Mouse (Mus musculus) liver, embryonic 13.5 days (tissue): Measurements from ENCODE around the gene Myadml2. TPM values are rescaled to one million over a fixed set of nuclear protein-coding genes. Genes with fewer than 3 reads are reported as not detected.
A peak's percentile ranks its signal among the peaks of the same experiment; 100 is the strongest.

Experiments
- ATAC-seq: fragments of 200-750 bp; cut with Nextera tagmentation; 2 replicates; pipeline ENCODE4 v1.8.0; 2017; ENCODE audit warnings: low read depth, mild to moderate bottlenecking, moderate number of reproducible peaks, moderate library complexity
- DNase-seq: peaks from one replicate; pipeline ENCODE4 v3.0.0; 2022
- H3K27ac ChIP-seq: fragments of 300-500 bp; sonication (generic); 2 replicates; pipeline ENCODE4 v1.5.1; 2015; ENCODE audit warnings: moderate library complexity, mild to moderate bottlenecking, inconsistent platforms
- H3K27me3 ChIP-seq: fragments of 300-500 bp; sonication (generic); 2 replicates; pipeline ENCODE4 v1.6.1; 2015; ENCODE audit warnings: mild to moderate bottlenecking, inconsistent platforms
- H3K36me3 ChIP-seq: fragments of 300-500 bp; sonication (generic); 2 replicates; pipeline ENCODE4 v1.6.1; 2015; ENCODE audit warnings: mild to moderate bottlenecking, inconsistent platforms
- H3K4me1 ChIP-seq: fragments of 300-500 bp; sonication (generic); replicated peaks from 2 replicates; pipeline ENCODE4 v1.6.1; 2015; ENCODE audit warnings: inconsistent platforms
- H3K4me2 ChIP-seq: fragments of 300-500 bp; sonication (generic); 2 replicates; pipeline ENCODE4 v1.6.1; 2015; ENCODE audit warnings: inconsistent platforms, mild to moderate bottlenecking, moderate library complexity
- H3K4me3 ChIP-seq: fragments of 300-500 bp; sonication (generic); replicated peaks from 2 replicates; pipeline ENCODE4 v1.5.1; 2015; ENCODE audit warnings: mild to moderate bottlenecking, inconsistent platforms
- H3K9ac ChIP-seq: fragments of 300-500 bp; sonication (generic); 2 replicates; pipeline ENCODE4 v1.6.1; 2015; ENCODE audit warnings: mild to moderate bottlenecking, inconsistent platforms
- H3K9me3 ChIP-seq: fragments of 300-500 bp; sonication (generic); replicated peaks from 2 replicates; pipeline ENCODE4 v1.6.1; 2016; ENCODE audit warnings: inconsistent platforms
- WGBS: fragments of 180-500 bp; shearing (Covaris S2); methylation state at CpG from one replicate; pipeline ENCODE4 v1.1.7; 2015; ENCODE audit not compliant: insufficient replicate concordance; 5-methylcytosine and 5-hydroxymethylcytosine counted together
- polyA plus RNA-seq: library from polyadenylated mRNA; unstranded; fragments of >200 nt; fragmentation: Nextera tagmentation; extraction: Ambion mirVana; gene quantifications from 2 replicates; pipeline ENCODE4 v1.2.1, GENCODE M21; 2015

Gene Myadml2
- 0.23 TPM in 1 of 2 replicates, not detected in the other for polyA plus RNA-seq

GRCm38 (mm10) chr11:120648001-120648476 is at the start of gene Myadml2:
Gene Myadml2, minus strand, starts transcription at chr11:120648158.
- Histone ChIP-seq H3K27ac (no peak within 1 kb of the TSS), H3K9me3 (no peaks in the 10 kb centered on the region), H3K27me3 (peaks cover 30% of the 10 kb centered on the region), H3K4me2 (peak within 1 kb of the TSS; percentile 64), H3K9ac (peak within 1 kb of the TSS; percentile 43), H3K4me1 (peaks cover 24% of the 10 kb centered on the region), H3K4me3 (peak within 1 kb of the TSS; percentile 38), H3K36me3 (no peaks in the 10 kb centered on the region)
- WGBS, result 7% methylated on average over 13 of the region's 13 CpGs
- no peak for DNase-seq
- ATAC-seq, result no peak

GRCm38 (mm10) chr11:120697741-120698140 is 49.8 kb upstream of the Myadml2 start:
- no peaks in the 10 kb centered on the region for H3K27me3 ChIP-seq
- no peak overlapping the region for H3K27ac ChIP-seq
- 82% methylated on average over 10 of the region's 10 CpGs for WGBS
- DNase-seq (no peak), ATAC-seq (no peak)
- peaks cover 42% of the 10 kb centered on the region for H3K36me3 ChIP-seq
- no peak overlapping the region for H3K9ac ChIP-seq
- H3K4me3 ChIP-seq, result no peak overlapping the region
- H3K4me2 ChIP-seq, result no peak overlapping the region
- H3K9me3 ChIP-seq, result 0 out of 2 replicates have a peak, but pooled peaks cover 4% of the 10 kb centered on the region
- H3K4me1 ChIP-seq, result 0 out of 2 replicates have a peak, but pooled peaks cover 10% of the 10 kb centered on the region

- H3K36me3 ChIP-seq, result peaks cover 33% of the 10 kb centered on the region
- 79% methylated on average over 6 of the region's 6 CpGs for WGBS
- no peak for ATAC-seq
- H3K4me3 ChIP-seq, result no peak overlapping the region
- H3K4me1 ChIP-seq, result 0 out of 2 replicates have a peak, but pooled peaks cover 11% of the 10 kb centered on the region
- H3K9ac ChIP-seq, result no peak overlapping the region
- no peak overlapping the region for H3K4me2 ChIP-seq
- no peak for DNase-seq
- H3K27ac ChIP-seq, result no peak overlapping the region
- H3K27me3 ChIP-seq, result no peaks in the 10 kb centered on the region
- 0 out of 2 replicates have a peak, but pooled peaks cover 4% of the 10 kb centered on the region for H3K9me3 ChIP-seq
Measured at GRCm38 (mm10) chr11:120696568-120696967, 48.6 kb upstream of the Myadml2 start.

GRCm38 (mm10) chr11:120695641-120696040 is 47.7 kb upstream of the Myadml2 start:
- H3K9me3 ChIP-seq, result 0 out of 2 replicates have a peak, but pooled peaks cover 4% of the 10 kb centered on the region
- no peak overlapping the region for H3K9ac ChIP-seq
- no peaks in the 10 kb centered on the region for H3K27me3 ChIP-seq
- DNase-seq (no peak), ATAC-seq (no peak)
- 0 out of 2 replicates have a peak, but pooled peaks cover 13% of the 10 kb centered on the region for H3K4me1 ChIP-seq
- WGBS, result 78% methylated on average over 12 of the region's 12 CpGs
- H3K36me3 ChIP-seq, result peaks cover 27% of the 10 kb centered on the region
- no peak overlapping the region for H3K4me3 ChIP-seq
- H3K27ac ChIP-seq, result no peak overlapping the region
- H3K4me2 ChIP-seq, result no peak overlapping the region

GRCm38 (mm10) chr11:120695184-120695583 is 47.2 kb upstream of the Myadml2 start:
- H3K9me3 ChIP-seq, result 0 out of 2 replicates have a peak, but pooled peaks cover 4% of the 10 kb centered on the region
- no peak for DNase-seq
- H3K4me2 ChIP-seq, result no peak overlapping the region
- no peak overlapping the region for H3K4me3 ChIP-seq
- ATAC-seq, result no peak
- 0 out of 2 replicates have a peak, but pooled peaks cover 13% of the 10 kb centered on the region for H3K4me1 ChIP-seq
- no peak overlapping the region for H3K27ac ChIP-seq
- H3K36me3 ChIP-seq, result peaks cover 31% of the 10 kb centered on the region
- WGBS, result 65% methylated on average over 4 of the region's 4 CpGs
- H3K9ac ChIP-seq, result no peak overlapping the region
- H3K27me3 ChIP-seq, result no peaks in the 10 kb centered on the region

- ATAC-seq (no peak), DNase-seq (no peak)
- Histone ChIP-seq H3K27me3 (no peaks in the 10 kb centered on the region), H3K4me1 (0 out of 2 replicates have a peak, but pooled peaks cover 13% of the 10 kb centered on the region), H3K9ac (no peak overlapping the region), H3K27ac (no peak overlapping the region), H3K4me2 (no peak overlapping the region), H3K9me3 (0 out of 2 replicates have a peak, but pooled peaks cover 4% of the 10 kb centered on the region), H3K4me3 (no peak overlapping the region), H3K36me3 (peaks cover 35% of the 10 kb centered on the region)
- 67% methylated on average over 3 of the region's 3 CpGs for WGBS
Measured at GRCm38 (mm10) chr11:120693461-120693860, 45.5 kb upstream of the Myadml2 start.

GRCm38 (mm10) chr11:120692471-120693011 is 44.6 kb upstream of the Myadml2 start:
- DNase-seq, result no peak

GRCm38 (mm10) chr11:120689365-120689764 is 41.4 kb upstream of the Myadml2 start:
- no peak overlapping the region for H3K27ac ChIP-seq
- H3K9me3 ChIP-seq, result no peaks in the 10 kb centered on the region
- peaks cover 43% of the 10 kb centered on the region for H3K36me3 ChIP-seq
- 0 out of 2 replicates have a peak, but pooled peaks cover 3% of the 10 kb centered on the region for H3K4me1 ChIP-seq
- H3K27me3 ChIP-seq, result no peaks in the 10 kb centered on the region
- ATAC-seq (no peak), DNase-seq (no peak)
- no peak overlapping the region for H3K4me2 ChIP-seq
- 50% methylated on average over 3 of the region's 3 CpGs for WGBS
- H3K9ac ChIP-seq, result no peak overlapping the region
- no peak overlapping the region for H3K4me3 ChIP-seq

More at GRCm38 (mm10) chr11:120692471-120693011, 44.6 kb upstream of the Myadml2 start:
- Histone ChIP-seq H3K36me3 (peaks cover 43% of the 10 kb centered on the region), H3K4me3 (no peak overlapping the region), H3K4me2 (no peak overlapping the region), H3K27me3 (no peaks in the 10 kb centered on the region), H3K4me1 (0 out of 2 replicates have a peak, but pooled peaks cover 13% of the 10 kb centered on the region), H3K27ac (no peak overlapping the region), H3K9ac (no peak overlapping the region), H3K9me3 (0 out of 2 replicates have a peak, but pooled peaks cover 4% of the 10 kb centered on the region)
- WGBS, result 86% methylated on average over 4 of the region's 4 CpGs
- ATAC-seq, result no peak

GRCm38 (mm10) chr11:120686650-120687272 is 38.8 kb upstream of the Myadml2 start:
- Histone ChIP-seq H3K4me1 (0 out of 2 replicates have a peak, but pooled peaks cover 3% of the 10 kb centered on the region), H3K4me2 (no peak overlapping the region), H3K9ac (no peak overlapping the region), H3K27me3 (no peaks in the 10 kb centered on the region), H3K4me3 (no peak overlapping the region), H3K36me3 (peaks cover 43% of the 10 kb centered on the region), H3K27ac (no peak overlapping the region), H3K9me3 (no peaks in the 10 kb centered on the region)
- ATAC-seq (no peak), DNase-seq (no peak)
- 82% methylated on average over 20 of the region's 20 CpGs for WGBS

GRCm38 (mm10) chr11:120684660-120685059 is 36.7 kb upstream of the Myadml2 start:
- no peak for ATAC-seq
- Histone ChIP-seq H3K27me3 (no peaks in the 10 kb centered on the region), H3K4me3 (no peak overlapping the region), H3K4me2 (no peak overlapping the region), H3K36me3 (peaks cover 52% of the 10 kb centered on the region), H3K9ac (no peak overlapping the region), H3K4me1 (no peaks in the 10 kb centered on the region), H3K9me3 (no peaks in the 10 kb centered on the region), H3K27ac (no peak overlapping the region)
- 72% methylated on average over 2 of the region's 2 CpGs for WGBS
- DNase-seq, result no peak

GRCm38 (mm10) chr11:120684086-120684485 is 36.1 kb upstream of the Myadml2 start:
- WGBS, result 56% methylated on average over 2 of the region's 2 CpGs
- H3K36me3 ChIP-seq, result peaks cover 52% of the 10 kb centered on the region
- H3K27ac ChIP-seq, result no peak overlapping the region
- no peak for DNase-seq
- H3K4me3 ChIP-seq, result no peak overlapping the region
- H3K27me3 ChIP-seq, result no peaks in the 10 kb centered on the region
- no peak overlapping the region for H3K4me2 ChIP-seq
- H3K9ac ChIP-seq, result no peak overlapping the region
- no peaks in the 10 kb centered on the region for H3K9me3 ChIP-seq
- no peaks in the 10 kb centered on the region for H3K4me1 ChIP-seq
- no peak for ATAC-seq
